Mouse (Mus musculus) left cerebral cortex, postnatal 25 days (tissue): ENCODE results near the gene Clec2g. TPM values are rescaled to one million over a fixed set of nuclear protein-coding genes. Genes with fewer than 3 reads are reported as not detected.
"Not testable (repeated sequence)": the region's sequence is repeated elsewhere in the genome, so short reads cannot be mapped to it uniquely, and the experiment has no call there.

Experiments
- DNase-seq, 2 experiments: peaks; one replicate each; pipeline ENCODE4 v3.0.0; 2022; ENCODE audit warnings: low spot score in 2 of 2, mixed read lengths in 1 of 2
- intact Hi-C: fragments of 180-260 bp; cut with DNase I; formaldehyde crosslinking; loops from one replicate; pipeline ENCODE4 v1.15.1; 2025
- microRNA-seq, 2 experiments: library from miRNA; unstranded; fragments of <30 nt; microRNA quantifications; one replicate each; pipeline ENCODE4 v1.2.0; 2022
- total RNA-seq, 2 experiments: library from RNA; stranded (reverse); gene quantifications; 2 replicates each; pipeline ENCODE4 v1.2.3; 2021

Gene Clec2g
- total RNA-seq, 2 experiments from 2014 or later = not detected

DNA sequence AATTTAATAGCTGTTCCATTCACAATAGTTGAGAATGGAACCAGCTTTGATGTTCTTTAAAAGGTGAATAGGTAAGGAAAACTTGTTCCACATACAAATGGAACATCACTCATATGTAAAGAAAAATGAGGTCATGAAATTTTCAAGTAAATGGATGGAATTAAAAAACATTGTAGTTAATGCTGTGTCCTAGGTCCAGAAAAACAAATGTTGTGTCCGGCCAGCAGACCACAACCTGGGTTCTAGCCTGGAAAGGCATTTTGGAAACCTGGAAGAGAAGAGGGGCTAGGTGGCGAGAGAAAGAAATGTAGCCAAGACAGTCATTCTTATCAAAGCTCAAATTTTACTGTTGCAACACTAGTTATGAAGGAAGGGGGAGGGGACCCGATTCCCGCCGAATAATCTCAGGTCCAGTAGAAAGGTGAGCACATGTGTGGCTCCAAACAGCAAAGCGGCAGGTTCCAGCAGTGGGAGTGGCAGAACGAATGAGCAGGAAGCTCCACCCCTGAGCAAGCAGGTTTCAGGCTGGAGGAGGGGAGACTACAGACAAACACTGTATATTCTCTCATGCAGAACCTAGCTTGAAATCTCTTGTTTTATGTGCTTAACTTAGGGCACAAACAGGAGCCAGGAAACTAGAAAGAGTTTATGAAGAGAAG is 75.8 kb downstream of the Clec2g start:
- intact Hi-C loops, DNase-seq: not testable (repeated sequence)

GRCm38 (mm10) chr6:129010505-129010873 is 76.3 kb downstream of the Clec2g start:
- intact Hi-C loops = no loop called here
- DNase-seq = no peak

- intact Hi-C loops, DNase-seq: not testable (repeated sequence)
These were observed 77.8 kb downstream of the Clec2g start for GRCm38 (mm10) chr6:129012012-129012411.

DNA sequence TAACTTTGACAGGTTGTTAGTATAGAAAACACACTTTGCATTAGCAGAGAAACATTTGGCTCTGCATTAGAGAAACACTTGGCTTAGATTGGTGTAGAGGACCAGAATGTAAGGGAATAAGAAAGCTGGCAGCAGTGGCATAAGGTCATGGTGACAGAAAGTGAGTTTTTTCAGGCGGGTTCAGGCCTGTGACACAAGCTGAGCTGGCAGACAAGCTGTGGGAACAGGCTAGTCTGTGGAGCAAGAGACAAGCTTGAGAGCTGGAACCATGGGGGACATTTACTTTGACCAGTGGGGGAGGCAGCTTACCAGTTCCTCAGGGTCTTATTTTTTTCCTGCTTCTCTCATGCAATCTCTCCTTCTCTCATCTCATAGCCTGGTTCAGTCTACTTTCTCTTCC is 78.8 kb downstream of the Clec2g start:
- intact Hi-C loops = no loop called here
- no peak for DNase-seq

DNA sequence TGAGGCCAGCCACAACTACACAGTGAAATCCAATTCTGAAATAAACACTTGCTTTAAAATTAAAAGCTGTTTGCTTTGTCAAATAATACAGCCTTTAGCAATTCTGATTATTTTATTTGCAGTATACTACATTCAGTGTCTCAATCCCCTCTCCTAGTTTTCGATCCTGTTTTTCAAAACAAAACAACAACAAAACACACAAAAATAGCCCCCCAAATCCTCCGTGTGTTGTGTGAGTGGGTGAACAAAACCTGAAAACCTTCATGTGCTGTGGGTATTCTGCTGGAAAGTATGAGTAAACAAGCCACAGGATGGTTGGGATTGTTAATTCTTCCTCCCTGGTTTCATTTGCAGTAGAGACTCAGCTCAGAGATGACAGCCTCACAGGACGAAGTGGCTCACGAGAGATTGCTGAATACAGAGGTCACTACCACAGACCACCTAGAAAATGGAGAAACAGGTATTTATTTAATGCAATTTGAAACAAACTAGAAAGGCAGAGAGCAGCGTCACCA is 79.6 kb downstream of the Clec2g start:
- DNase-seq = no peak
- intact Hi-C loops = no loop called here

DNA sequence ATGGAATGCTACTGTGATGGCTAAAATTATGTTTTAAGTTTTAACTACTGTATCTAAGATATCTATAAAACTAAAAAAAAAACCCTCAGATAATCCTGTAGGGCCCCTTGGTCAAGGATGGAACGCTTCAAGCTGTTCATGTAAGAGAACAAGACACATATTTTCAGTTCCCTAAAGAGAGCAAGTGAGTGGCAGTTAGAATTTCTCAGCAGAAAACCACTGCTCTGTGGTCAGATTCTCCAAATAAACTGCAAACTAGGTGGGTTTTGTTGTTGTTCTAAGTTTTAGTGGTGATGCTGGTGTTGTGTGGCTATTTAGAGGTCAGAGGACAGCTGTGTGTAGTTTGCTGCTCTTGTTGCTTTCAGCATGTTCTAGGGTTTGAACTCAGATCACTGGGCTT is 80.2 kb downstream of the Clec2g start:
- intact Hi-C loops = no loop called here
- no peak for DNase-seq

DNA sequence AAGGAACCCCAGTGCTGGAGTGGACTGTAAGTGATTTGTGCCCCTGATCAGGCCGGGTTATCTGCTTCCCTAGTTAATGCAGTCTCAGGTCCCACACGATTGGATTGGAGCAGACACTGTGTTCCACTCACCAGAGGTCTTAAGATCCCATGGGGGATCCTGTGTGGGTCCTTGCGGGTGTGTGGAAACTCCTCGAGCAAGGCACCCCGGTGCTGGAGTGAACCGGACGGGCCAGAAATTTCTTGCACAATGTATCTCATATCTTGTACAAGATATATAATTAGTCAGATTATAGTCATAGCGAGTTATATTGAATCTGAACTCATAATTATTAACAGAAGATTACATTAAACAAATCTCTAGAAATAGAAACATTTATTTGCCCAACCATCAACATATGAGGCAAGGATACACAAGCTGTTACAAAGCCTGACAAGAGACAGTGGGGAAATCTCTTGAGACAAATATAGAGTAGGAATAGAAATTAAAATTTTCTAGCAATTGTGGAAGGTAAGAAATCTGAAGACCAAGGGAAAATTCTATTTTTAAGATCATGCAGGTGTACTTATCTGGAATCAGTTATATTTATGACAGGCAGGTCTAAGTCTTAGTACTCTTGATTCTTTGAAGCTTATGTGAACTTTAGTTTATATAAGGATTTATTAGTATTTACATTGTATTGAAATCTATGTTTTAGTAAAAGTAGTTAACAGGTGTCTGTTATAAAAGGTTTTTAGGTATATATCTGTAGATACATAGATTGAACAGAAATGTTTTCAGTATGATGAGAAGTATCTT is 93.5 kb downstream of the Clec2g start:
- intact Hi-C loops = no loop called here
- no peak for DNase-seq

GRCm38 (mm10) chr6:129030175-129030824 is 96.1 kb downstream of the Clec2g start:
- intact Hi-C loops = no loop called here

DNA sequence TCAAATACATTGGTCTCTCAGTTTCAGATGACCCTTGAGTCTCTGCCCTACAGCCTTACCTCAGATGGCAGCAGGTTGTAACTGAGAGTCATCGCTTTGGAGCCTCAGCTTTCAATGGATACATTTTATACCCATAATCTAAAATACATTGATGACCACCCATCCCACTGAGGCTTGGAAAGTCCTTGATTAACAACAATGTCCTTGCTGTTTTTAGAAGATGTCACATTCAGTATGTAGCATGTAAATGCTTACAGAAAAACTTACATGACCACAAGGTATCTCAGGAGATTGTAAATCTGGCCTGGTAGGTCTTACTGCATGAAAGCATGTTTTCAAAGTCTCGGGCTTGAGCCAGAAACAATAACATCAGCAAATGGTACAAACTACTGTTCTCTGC is 96.8 kb downstream of the Clec2g start:
- no peak for DNase-seq
- intact Hi-C loops = no loop called here

More at GRCm38 (mm10) chr6:129030175-129030824, 96.1 kb downstream of the Clec2g start:
- peak in 1 of 2 experiments; percentile 6 for DNase-seq

DNA sequence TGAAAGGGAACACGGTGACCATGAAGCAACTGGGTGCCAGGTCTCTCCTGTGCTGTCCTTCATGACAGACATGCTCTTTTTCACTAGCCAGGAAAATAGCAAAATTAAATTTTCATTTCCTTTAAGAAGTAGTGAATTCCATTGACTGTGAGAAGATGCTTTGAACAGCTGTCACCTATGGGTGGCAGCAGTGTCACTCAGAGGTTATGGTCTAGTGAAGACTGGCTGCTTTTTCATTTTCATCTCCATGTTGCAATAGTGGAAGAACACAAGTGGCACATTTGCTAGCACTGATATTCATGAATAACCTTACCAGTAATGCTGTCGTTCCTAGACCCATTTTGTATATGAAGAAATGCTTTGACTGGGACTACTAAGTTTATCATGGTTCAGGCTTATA is 99.2 kb downstream of the Clec2g start:
- intact Hi-C loops = no loop called here
- no peak for DNase-seq

Small RNAs within 50 kb of the gene (microRNA-seq; reads per million reads assigned to microRNA genes)
- gene Gm27336 = 0 reads per million in 2 experiments
- 0 reads per million in 2 experiments for gene Mir7649

Other genes with a start within 250 kb of the Clec2g start
- not detected for gene Klrb1, start 211.3 kb upstream of the Clec2g start, total RNA-seq
- gene Klrb1c, start 145.2 kb upstream of the Clec2g start, total RNA-seq = not detected
- not detected for gene Gm44511, start 108.1 kb upstream of the Clec2g start, total RNA-seq
- gene Klrb1b, start 108.0 kb upstream of the Clec2g start, total RNA-seq = not detected
- gene Clec2i, start 46.8 kb upstream of the Clec2g start, total RNA-seq = not detected
- 1 to 10 TPM in 1 of 2 experiments, under 1 TPM in 1; 0.96 to 1.4 TPM for gene BC035044, start 43.3 kb upstream of the Clec2g start, total RNA-seq
- not detected for gene Klrb1f, start 111.5 kb downstream of the Clec2g start, total RNA-seq
- not detected for gene Clec2e, start 166.5 kb downstream of the Clec2g start, total RNA-seq
- gene Clec2d, start 246.2 kb downstream of the Clec2g start, total RNA-seq = 1 to 10 TPM; 6.4 to 7.2 TPM